Mouse (Mus musculus) limb, embryonic 14.5 days (tissue): ENCODE results near the gene Chchd6. TPM values are rescaled to one million over a fixed set of nuclear protein-coding genes. Genes with fewer than 3 reads are reported as not detected.

Experiments
- ATAC-seq: fragments of 200-750 bp; cut with Nextera tagmentation; 2 replicates; pipeline ENCODE4 v1.8.0; 2017; ENCODE audit warnings: low read depth, moderate number of reproducible peaks, moderate TSS enrichment; ENCODE audit not compliant: low FRiP score
- DNase-seq: peaks from one replicate; pipeline ENCODE4 v3.0.0-alpha.2; 2015; ENCODE audit warnings: low spot score
- H3K27ac ChIP-seq: fragments of 300-500 bp; sonication (generic); replicated peaks from 2 replicates; pipeline ENCODE4 v1.5.1; 2014; ENCODE audit warnings: low read depth, mild to moderate bottlenecking, low read length, moderate library complexity, mixed read lengths
- H3K27me3 ChIP-seq: fragments of 300-500 bp; sonication (generic); 2 replicates; pipeline ENCODE4 v1.6.1; 2014; ENCODE audit warnings: low read length, mixed read lengths; ENCODE audit not compliant: control insufficient read depth, insufficient read depth
- H3K36me3 ChIP-seq: fragments of 300-500 bp; sonication (generic); 2 replicates; pipeline ENCODE4 v1.6.1; 2014; ENCODE audit warnings: mild to moderate bottlenecking, low read length, moderate library complexity, mixed read lengths; ENCODE audit not compliant: control insufficient read depth, insufficient read depth
- H3K4me1 ChIP-seq: fragments of 300-500 bp; sonication (generic); 2 replicates; pipeline ENCODE4 v1.6.1; 2014; ENCODE audit warnings: antibody characterized with exemption, low read length, mixed read lengths; ENCODE audit not compliant: control insufficient read depth, insufficient read depth
- H3K4me2 ChIP-seq: fragments of 300-500 bp; sonication (generic); replicated peaks from 2 replicates; pipeline ENCODE4 v1.6.1; 2014; ENCODE audit warnings: low read depth, mild to moderate bottlenecking, low read length, moderate library complexity; ENCODE audit not compliant: severe bottlenecking
- H3K4me3 ChIP-seq: fragments of 300-500 bp; sonication (generic); replicated peaks from 2 replicates; pipeline ENCODE4 v1.5.1; 2014; ENCODE audit warnings: low read length
- H3K9ac ChIP-seq: fragments of 300-500 bp; sonication (generic); 2 replicates; pipeline ENCODE4 v1.6.1; 2014; ENCODE audit warnings: mild to moderate bottlenecking, low read depth, low read length, moderate library complexity; ENCODE audit not compliant: severe bottlenecking
- H3K9me3 ChIP-seq: fragments of 300-500 bp; sonication (generic); 2 replicates; pipeline ENCODE4 v1.6.1; 2016; ENCODE audit warnings: low read length; ENCODE audit not compliant: control insufficient read depth
- POLR2A ChIP-seq: fragments of 200-500 bp; IDR thresholded peaks from 2 replicates; pipeline ENCODE4 v1.8.0; 2012; ENCODE audit warnings: inconsistent platforms, mild to moderate bottlenecking, moderate library complexity, borderline replicate concordance; ENCODE audit not compliant: insufficient read depth, insufficient read length; ENCODE audit errors: extremely low read depth
- WGBS: fragments of 180-500 bp; shearing (Covaris S2); extraction: QIAGEN DNeasy Blood & Tissue Kit; methylation state at CpG from one replicate; pipeline ENCODE4 v1.1.7; 2014; 5-methylcytosine and 5-hydroxymethylcytosine counted together
- polyA plus RNA-seq, 2 experiments: library from polyadenylated mRNA; depleted of rRNA in 1 of 2; stranded (reverse) in 1 of 2; unstranded in 1 of 2; fragments of >200 nt; fragmentation: Nextera tagmentation in 1 of 2; extraction: Ambion mirVana in 1 of 2; gene quantifications; 2 replicates each; pipeline versions ENCODE4 v1.2.1 to v1.2.3; 2012 to 2014

Chchd6 gene
- polyA plus RNA-seq, 2 experiments = 40.6 to 55.9 TPM

DNA sequence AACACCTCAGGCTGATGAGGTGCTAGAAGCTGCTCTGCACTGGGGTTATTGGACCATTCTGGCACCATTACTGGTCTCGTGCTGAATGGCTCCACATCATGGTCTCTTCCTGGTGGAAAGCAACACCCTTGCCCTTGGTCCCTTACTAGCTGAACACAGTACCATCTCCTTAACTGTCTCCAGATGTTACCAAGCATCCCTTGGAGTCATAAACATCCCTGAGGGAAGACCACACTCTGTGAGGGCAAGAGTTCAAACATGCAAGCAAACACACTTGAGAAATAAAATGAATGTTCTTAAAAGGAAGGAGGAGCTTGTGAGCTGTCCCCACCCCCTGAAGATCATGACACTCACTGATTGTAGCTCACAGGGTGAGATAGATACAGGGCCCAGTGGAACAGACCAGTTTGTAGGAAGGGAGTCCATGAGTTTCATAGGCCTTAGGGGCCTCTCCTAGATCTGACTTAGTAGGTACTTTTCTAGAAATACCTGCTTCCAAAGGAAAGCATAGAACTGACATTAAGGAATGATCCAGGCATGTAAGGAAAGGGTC, 139.0 kb downstream of the Chchd6 start:
- Histone ChIP-seq H3K4me2 (no peak overlapping the region), H3K9ac (no peak overlapping the region), H3K27me3 (no peaks in the 10 kb centered on the region), H3K9me3 (no peaks in the 10 kb centered on the region), H3K4me1 (peaks cover 14% of the 10 kb centered on the region), H3K4me3 (no peak overlapping the region), H3K36me3 (no peaks in the 10 kb centered on the region), H3K27ac (no peak overlapping the region)
- TF ChIP-seq POLR2A = no peak
- whole genome bisulfite sequencing = 34% methylated on average over 1 of the region's 1 CpGs
- ATAC-seq (no peak), DNase-seq (no peak)

DNA sequence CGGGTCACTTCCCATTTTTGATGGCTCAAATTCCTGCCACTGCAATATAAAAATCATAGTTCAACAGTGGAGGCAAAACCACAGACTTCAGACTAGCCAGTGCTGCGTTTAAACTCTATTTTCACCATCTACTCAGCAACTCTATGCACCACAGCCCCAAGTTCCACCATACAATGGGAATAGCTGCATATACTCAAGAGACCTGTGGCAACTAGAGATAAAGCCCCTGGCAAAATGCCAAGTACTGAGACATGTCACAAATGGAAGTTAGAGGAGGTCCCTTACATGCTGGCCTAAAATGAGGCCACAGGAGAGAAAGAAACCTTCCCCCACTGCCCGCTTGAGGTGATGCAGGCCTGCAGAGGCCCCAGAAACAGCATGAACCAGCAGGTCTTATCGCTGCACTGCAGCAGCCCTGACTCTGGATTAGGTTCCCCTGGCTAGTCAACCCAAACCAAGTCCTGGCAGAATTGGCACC, 139.9 kb downstream of the Chchd6 start:
- Histone ChIP-seq H3K27ac (no peak overlapping the region), H3K4me2 (no peak overlapping the region), H3K36me3 (no peaks in the 10 kb centered on the region), H3K4me3 (no peak overlapping the region), H3K9me3 (no peaks in the 10 kb centered on the region), H3K4me1 (peaks cover 13% of the 10 kb centered on the region), H3K9ac (no peak overlapping the region), H3K27me3 (no peaks in the 10 kb centered on the region)
- DNase-seq (no peak), ATAC-seq (no peak)
- whole genome bisulfite sequencing = 70% methylated on average over 4 of the region's 4 CpGs
- TF ChIP-seq POLR2A = no peak

DNA sequence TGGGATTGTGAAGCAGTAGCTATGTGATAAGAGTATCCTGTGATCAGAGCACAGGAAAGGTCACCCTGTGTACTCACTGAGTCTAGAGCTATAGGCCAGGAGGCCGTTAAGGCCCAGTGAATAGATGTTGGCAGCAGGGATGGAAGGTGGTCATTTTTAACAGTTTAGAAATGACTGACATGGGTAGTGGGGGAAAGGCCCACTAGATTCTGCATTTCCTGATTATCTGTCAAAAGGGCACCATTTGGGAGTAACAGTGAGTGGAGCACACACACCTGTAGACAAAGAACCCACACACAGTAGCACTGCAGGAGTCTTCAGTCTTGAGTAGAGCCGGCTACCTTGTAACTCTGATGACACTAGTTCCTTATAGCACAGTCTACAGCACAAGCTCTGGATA, 141.0 kb downstream of the Chchd6 start:
- H3K4me2 ChIP-seq = no peak overlapping the region
- 89% methylated on average over 2 of the region's 2 CpGs for WGBS
- H3K4me1 ChIP-seq = peaks cover 13% of the 10 kb centered on the region
- no peak overlapping the region for H3K9ac ChIP-seq
- no peaks in the 10 kb centered on the region for H3K9me3 ChIP-seq
- no peaks in the 10 kb centered on the region for H3K36me3 ChIP-seq
- H3K4me3 ChIP-seq = no peak overlapping the region
- no peaks in the 10 kb centered on the region for H3K27me3 ChIP-seq
- ATAC-seq = no peak
- no peak for TF ChIP-seq POLR2A
- H3K27ac ChIP-seq = no peak overlapping the region
- DNase-seq = no peak

DNA sequence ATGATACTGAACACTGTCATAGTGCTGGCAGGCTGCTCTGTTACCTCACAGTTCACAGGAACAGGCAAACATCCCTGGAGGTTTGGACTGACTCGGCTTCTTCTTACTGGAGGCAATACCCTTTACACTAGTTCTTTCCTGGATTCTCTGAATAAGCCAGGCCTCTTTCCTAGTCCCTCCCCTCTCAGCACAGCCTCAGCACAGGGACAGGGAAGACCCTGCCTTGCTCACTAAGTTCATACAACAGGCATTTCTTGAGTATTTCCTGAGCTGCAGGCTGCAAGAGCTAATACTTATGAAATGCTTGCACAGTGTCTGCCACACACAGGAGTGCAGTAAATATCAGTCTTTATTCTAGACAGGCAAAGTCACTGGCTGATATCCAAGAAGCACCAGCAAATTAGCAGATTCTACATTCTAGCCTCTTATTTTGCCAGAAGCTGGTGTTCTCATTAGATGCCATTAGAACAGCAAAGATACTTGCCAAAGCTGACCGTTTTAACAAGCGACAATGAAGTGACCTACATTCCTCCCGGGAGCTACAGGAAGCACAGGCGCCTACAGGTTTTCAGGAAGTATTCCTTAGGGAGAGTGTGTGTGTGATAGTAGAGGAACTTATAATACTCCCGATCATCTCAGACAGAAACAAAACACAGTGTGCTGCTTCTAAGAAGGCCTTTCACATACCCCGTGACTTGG, 142.3 kb downstream of the Chchd6 start:
- Histone ChIP-seq H3K9ac (no peak overlapping the region), H3K9me3 (no peaks in the 10 kb centered on the region), H3K27ac (0 out of 2 replicates have a peak overlapping the region, but pooled peaks have one; percentile 21), H3K4me2 (no peak overlapping the region), H3K4me1 (peaks cover 13% of the 10 kb centered on the region), H3K4me3 (no peak overlapping the region), H3K36me3 (no peaks in the 10 kb centered on the region), H3K27me3 (no peaks in the 10 kb centered on the region)
- TF ChIP-seq POLR2A = no peak
- 28% methylated on average over 7 of the region's 7 CpGs for WGBS
- DNase-seq (peak; percentile 22), ATAC-seq (peak; percentile 63; the same call in 1 of the 2 replicates)

DNA sequence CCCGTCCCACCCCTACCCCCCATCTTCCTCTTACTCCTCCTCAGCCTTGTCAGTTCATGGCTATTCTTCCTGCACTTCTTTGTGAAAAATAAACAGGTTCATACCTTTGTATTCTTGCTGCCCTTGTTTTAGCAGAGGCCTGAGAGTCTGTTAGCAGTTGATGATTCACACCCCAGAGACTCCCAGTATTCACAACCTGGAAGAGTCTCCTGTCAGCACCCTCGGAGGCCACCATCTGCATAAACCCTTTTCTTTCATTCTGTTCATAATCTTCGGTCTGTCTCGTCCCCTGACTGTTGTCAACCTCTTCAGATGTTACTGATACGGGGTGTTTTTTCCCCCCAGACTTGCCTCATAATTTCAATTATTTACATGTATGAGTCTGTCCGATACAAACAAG, 143.1 kb downstream of the Chchd6 start:
- 77% methylated on average over 6 of the region's 6 CpGs for WGBS
- Histone ChIP-seq H3K4me2 (no peak overlapping the region), H3K4me1 (peaks cover 13% of the 10 kb centered on the region), H3K9ac (no peak overlapping the region), H3K36me3 (no peaks in the 10 kb centered on the region), H3K9me3 (no peaks in the 10 kb centered on the region), H3K4me3 (no peak overlapping the region), H3K27ac (no peak overlapping the region), H3K27me3 (no peaks in the 10 kb centered on the region)
- TF ChIP-seq POLR2A = no peak
- no peak for ATAC-seq
- no peak for DNase-seq
